Mouse (Mus musculus): Measurements from ENCODE around the gene Gm5129. TPM values are rescaled to one million over a fixed set of nuclear protein-coding genes. Genes with fewer than 3 reads are reported as not detected.

The Gm5129 gene
- total and polyA plus RNA-seq, 3 experiments, result not detected

- Histone ChIP-seq H3K27me3 (ENCODE audit: control insufficient read depth in 1 of 2, insufficient read depth in 2 of 2, low read length in 2 of 2) (no peaks in the 10 kb centered on the region), H3K27ac (ENCODE audit: control insufficient read depth, low read depth, low read length) (no peak overlapping the region), H3K4me1 (ENCODE audit: control insufficient read depth in 1 of 2, insufficient read depth in 2 of 2, low read length in 2 of 2) (no peaks in the 10 kb centered on the region), H3K9me3 (replicated peaks; ENCODE audit: insufficient read depth, low read length) (no peaks in the 10 kb centered on the region), H3K36me3 (ENCODE audit: control insufficient read depth in 1 of 2, insufficient read depth in 2 of 2, low read length in 2 of 2) (no peaks in the 10 kb centered on the region), H3K79me2 (ENCODE audit: control insufficient read depth, insufficient read depth, low read length, poor library complexity) (no peaks in the 10 kb centered on the region), H3K4me3 (ENCODE audit: control insufficient read depth in 1 of 2, insufficient read depth in 1 of 2, low read depth in 2 of 2, low read length in 2 of 2) (no peak overlapping the region), H3K9ac (ENCODE audit: control insufficient read depth, low read depth, low read length, poor library complexity, severe bottlenecking) (no peak overlapping the region)
- TF ChIP-seq MAZ (IDR thresholded peaks at IDR 0.05; ENCODE audit: low read depth, low read length), result no peak
- TF ChIP-seq GABPA (IDR thresholded peaks at IDR 0.05; ENCODE audit: low read depth, low read length), result no peak
- no peak for TF ChIP-seq USF2 (IDR thresholded peaks at IDR 0.05; ENCODE audit: borderline replicate concordance in 1 of 2, insufficient read depth in 1 of 2, low read depth in 1 of 2, low read length in 2 of 2)
- no peak for TF ChIP-seq NELFE (IDR thresholded peaks at IDR 0.05; ENCODE audit: low read depth, low read length)
- TF ChIP-seq MXI1 (IDR thresholded peaks at IDR 0.05; ENCODE audit: low read depth, low read length), result no peak
- no peak for TF ChIP-seq ZMIZ1 (IDR thresholded peaks at IDR 0.05; ENCODE audit: low read depth, low read length)
- TF ChIP-seq CHD2 (IDR thresholded peaks at IDR 0.05; ENCODE audit: low read length), result no peak
- no peak for TF ChIP-seq JUND (IDR thresholded peaks at IDR 0.05; ENCODE audit: low read depth, low read length)
- no peak for TF ChIP-seq KAT2A (conservative IDR thresholded peaks at IDR 0.05; ENCODE audit: low read depth, low read length)
- TF ChIP-seq MEF2A (IDR thresholded peaks at IDR 0.05; ENCODE audit: extremely low read depth, insufficient replicate concordance, low read depth, low read length, poor library complexity, severe bottlenecking), result no peak
- no peak for TF ChIP-seq BHLHE40 (IDR thresholded peaks at IDR 0.05; ENCODE audit: borderline replicate concordance, low read depth, low read length)
- TF ChIP-seq POLR2AphosphoS2 (IDR thresholded peaks at IDR 0.05; ENCODE audit: low read length), result no peak
- no peak for TF ChIP-seq NRF1 (IDR thresholded peaks at IDR 0.05; ENCODE audit: insufficient read depth, low read depth, low read length, poor library complexity, severe bottlenecking)
- no peak for TF ChIP-seq ZNF384 (IDR thresholded peaks at IDR 0.05; ENCODE audit: low read depth, low read length)
- TF ChIP-seq POLR2A (IDR thresholded peaks at IDR 0.05; ENCODE audit: control insufficient read depth in 1 of 2, insufficient read depth in 1 of 2, low read depth in 1 of 2, low read length in 2 of 2, poor library complexity in 1 of 2), result no peak
- TF ChIP-seq TBP (IDR thresholded peaks at IDR 0.05; ENCODE audit: low read depth, low read length), result no peak
- DNase-seq (ENCODE audit: low read depth, low spot score), result no peak
Observed at GRCm38 (mm10) chr5:29698493-29698892, 37.2 kb downstream of the Gm5129 start.

DNA sequence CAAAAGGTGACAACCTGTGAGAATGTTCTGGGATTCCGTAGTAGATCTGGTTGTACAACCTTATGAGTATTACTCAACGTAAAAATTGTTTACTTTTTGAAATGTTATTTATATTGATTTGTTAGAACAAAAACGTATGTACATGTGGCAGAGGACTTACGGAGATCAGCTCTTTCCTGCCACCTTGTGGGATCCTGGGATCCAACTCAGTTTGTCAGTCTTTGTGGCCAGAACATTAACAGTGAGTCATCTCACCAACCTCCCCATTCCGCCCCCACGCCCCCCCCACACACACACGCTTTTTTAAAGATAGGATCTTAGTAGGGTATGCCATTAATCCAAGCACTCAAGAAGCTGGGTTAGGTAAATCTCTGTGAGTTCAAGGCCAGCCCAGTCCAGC is 47.4 kb downstream of the Gm5129 start:
- Histone ChIP-seq H3K9ac (ENCODE audit: control insufficient read depth, low read depth, low read length, poor library complexity, severe bottlenecking) (no peak overlapping the region), H3K4me1 (ENCODE audit: control insufficient read depth in 1 of 2, insufficient read depth in 2 of 2, low read length in 2 of 2) (peaks cover 0 to 3% of the 10 kb centered on the region in 2 experiments; a peak in 1 of 4 replicates), H3K4me3 (ENCODE audit: control insufficient read depth in 1 of 2, insufficient read depth in 1 of 2, low read depth in 2 of 2, low read length in 2 of 2) (no peak overlapping the region), H3K9me3 (replicated peaks; ENCODE audit: insufficient read depth, low read length) (no peaks in the 10 kb centered on the region), H3K27me3 (ENCODE audit: control insufficient read depth in 1 of 2, insufficient read depth in 2 of 2, low read length in 2 of 2) (no peaks in the 10 kb centered on the region), H3K79me2 (ENCODE audit: control insufficient read depth, insufficient read depth, low read length, poor library complexity) (no peaks in the 10 kb centered on the region), H3K27ac (ENCODE audit: control insufficient read depth, low read depth, low read length) (no peak overlapping the region), H3K36me3 (ENCODE audit: control insufficient read depth in 1 of 2, insufficient read depth in 2 of 2, low read length in 2 of 2) (no peaks in the 10 kb centered on the region; a peak in 1 of 4 replicates)
- DNase-seq (ENCODE audit: low read depth, low spot score), result peak; percentile 33
- TF ChIP-seq ZNF384 (IDR thresholded peaks at IDR 0.05; ENCODE audit: low read depth, low read length) (no peak), NRF1 (IDR thresholded peaks at IDR 0.05; ENCODE audit: insufficient read depth, low read depth, low read length, poor library complexity, severe bottlenecking) (no peak), CTCF (IDR thresholded peaks at IDR 0.05 in 2 of 3, conservative IDR thresholded peaks at IDR 0.05 in 1 of 3; ENCODE audit: control insufficient read depth in 1 of 3, insufficient read depth in 1 of 3, low read depth in 2 of 3, low read length in 3 of 3, poor library complexity in 1 of 3, severe bottlenecking in 1 of 3) (peak in 1 of 3 experiments; percentile 32; a peak in 1 of 6 replicates), GATA1 (IDR thresholded peaks at IDR 0.05; ENCODE audit: low read depth, low read length) (no peak), ETS1 (IDR thresholded peaks at IDR 0.05; ENCODE audit: low read depth, low read length) (no peak), ZC3H11A (IDR thresholded peaks at IDR 0.05; ENCODE audit: low read depth, low read length) (0 out of 2 replicates have a peak, but pooled peaks have one; percentile 4), RAD21 (IDR thresholded peaks at IDR 0.05; ENCODE audit: low read depth, low read length) (peak; percentile 41), ZKSCAN1 (IDR thresholded peaks at IDR 0.05; ENCODE audit: low read depth, low read length) (no peak), GABPA (IDR thresholded peaks at IDR 0.05; ENCODE audit: low read depth, low read length) (no peak), SMC3 (IDR thresholded peaks at IDR 0.05; ENCODE audit: low read depth, low read length) (peak; percentile 35), POLR2AphosphoS5 (IDR thresholded peaks at IDR 0.05; ENCODE audit: borderline replicate concordance, low read depth, low read length) (no peak), MAZ (IDR thresholded peaks at IDR 0.05; ENCODE audit: low read depth, low read length) (no peak), E2F4 (IDR thresholded peaks at IDR 0.05; ENCODE audit: borderline replicate concordance, low read depth, low read length) (no peak), TBP (IDR thresholded peaks at IDR 0.05; ENCODE audit: low read depth, low read length) (no peak), BHLHE40 (IDR thresholded peaks at IDR 0.05; ENCODE audit: borderline replicate concordance, low read depth, low read length) (no peak), MYB (IDR thresholded peaks at IDR 0.05; ENCODE audit: low read depth, low read length) (no peak), HCFC1 (IDR thresholded peaks at IDR 0.05; ENCODE audit: low read depth, low read length) (no peak), MYC (IDR thresholded peaks at IDR 0.05; ENCODE audit: low read depth, low read length) (no peak), MEF2A (IDR thresholded peaks at IDR 0.05; ENCODE audit: extremely low read depth, insufficient replicate concordance, low read depth, low read length, poor library complexity, severe bottlenecking) (no peak)

Measured in MEL (cell line).